Mouse (Mus musculus) limb, embryonic 13.5 days (tissue): ENCODE results near the gene Plekha3. TPM values are rescaled to one million over a fixed set of nuclear protein-coding genes. Genes with fewer than 3 reads are reported as not detected.

Experiments
- ATAC-seq: fragments of 200-750 bp; cut with Nextera tagmentation; 2 replicates; pipeline ENCODE4 v1.8.0; 2017; ENCODE audit warnings: low read depth, moderate number of reproducible peaks, moderate TSS enrichment; ENCODE audit not compliant: low FRiP score
- H3K27ac ChIP-seq: fragments of 300-500 bp; sonication (generic); 2 replicates; pipeline ENCODE4 v1.5.1; 2015; ENCODE audit warnings: inconsistent platforms, mild to moderate bottlenecking, moderate library complexity
- H3K27me3 ChIP-seq: fragments of 300-500 bp; sonication (generic); 2 replicates; pipeline ENCODE4 v1.6.1; 2015; ENCODE audit warnings: mild to moderate bottlenecking, inconsistent platforms
- H3K36me3 ChIP-seq: fragments of 300-500 bp; sonication (generic); 2 replicates; pipeline ENCODE4 v1.6.1; 2015; ENCODE audit warnings: inconsistent platforms, mild to moderate bottlenecking, moderate library complexity
- H3K4me1 ChIP-seq: fragments of 300-500 bp; sonication (generic); 2 replicates; pipeline ENCODE4 v1.6.1; 2015; ENCODE audit warnings: inconsistent platforms
- H3K4me2 ChIP-seq: fragments of 300-500 bp; sonication (generic); replicated peaks from 2 replicates; pipeline ENCODE4 v1.6.1; 2015; ENCODE audit warnings: inconsistent platforms, mild to moderate bottlenecking, moderate library complexity
- H3K4me3 ChIP-seq: fragments of 300-500 bp; sonication (generic); 2 replicates; pipeline ENCODE4 v1.5.1; 2015; ENCODE audit warnings: moderate library complexity, mild to moderate bottlenecking, inconsistent platforms
- H3K9ac ChIP-seq: fragments of 300-500 bp; sonication (generic); 2 replicates; pipeline ENCODE4 v1.6.1; 2015; ENCODE audit warnings: mild to moderate bottlenecking, inconsistent platforms
- H3K9me3 ChIP-seq: fragments of 300-500 bp; sonication (generic); 2 replicates; pipeline ENCODE4 v1.6.1; 2016; ENCODE audit warnings: inconsistent platforms
- WGBS: fragments of 180-500 bp; shearing (Covaris S2); methylation state at CpG from one replicate; pipeline ENCODE4 v1.1.7; 2015; 5-methylcytosine and 5-hydroxymethylcytosine counted together
- polyA plus RNA-seq: library from polyadenylated mRNA; unstranded; fragments of >200 nt; fragmentation: Nextera tagmentation; extraction: Ambion mirVana; gene quantifications from 2 replicates; pipeline ENCODE4 v1.2.1, GENCODE M21; 2015

The Plekha3 gene
- polyA plus RNA-seq: 9.6 and 11.7 TPM in 2 replicates

DNA sequence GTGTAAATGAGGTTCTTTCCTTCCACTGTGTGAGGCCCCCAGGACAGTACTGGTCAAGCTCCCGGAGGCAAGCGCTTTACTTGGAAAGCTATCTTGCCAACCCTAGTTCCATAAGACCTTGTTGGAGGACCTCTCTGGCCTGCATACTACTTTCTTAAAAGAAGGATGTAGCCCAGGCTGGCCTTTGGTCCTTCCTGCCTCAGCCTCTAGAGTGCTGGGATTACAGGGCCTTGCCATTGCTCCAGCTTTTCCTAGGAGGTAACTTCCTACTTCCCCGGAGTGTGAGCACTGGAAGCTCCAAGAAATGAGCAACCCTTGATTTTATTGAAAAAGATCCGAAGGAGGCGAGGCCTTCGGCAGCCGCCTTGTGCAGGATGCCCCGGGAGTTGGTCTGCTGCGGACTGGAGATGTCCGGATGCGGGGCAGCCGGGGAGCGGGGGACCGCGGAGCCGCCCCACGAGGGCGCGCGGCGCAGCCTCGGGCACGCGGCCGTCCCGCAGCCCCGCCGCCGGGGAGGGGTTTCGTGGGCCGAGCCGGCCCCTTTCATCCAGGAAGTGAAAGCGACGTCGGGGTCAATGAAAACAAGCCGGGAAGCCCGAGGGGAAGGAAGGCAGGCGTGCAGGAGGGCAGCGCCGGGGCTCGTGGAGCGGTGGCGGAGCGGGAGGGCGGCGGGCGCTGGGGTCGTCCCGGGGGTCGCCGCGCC, at the start of gene Plekha3:
Gene Plekha3, plus strand, starts transcription at position 557 of the 703 bp plus-strand sequence.
- Histone ChIP-seq H3K9me3 (no peaks in the 10 kb centered on the region), H3K4me3 (peak within 1 kb of the TSS; percentile 94), H3K9ac (peak within 1 kb of the TSS; percentile 89), H3K27me3 (no peaks in the 10 kb centered on the region), H3K4me2 (peak within 1 kb of the TSS; percentile 72), H3K27ac (peak within 1 kb of the TSS; percentile 87), H3K4me1 (peaks cover 32% of the 10 kb centered on the region), H3K36me3 (peaks cover 10% of the 10 kb centered on the region; the same call in 1 of the 2 replicates)
- WGBS: 6% methylated on average over 38 of the region's 52 CpGs
- peak; percentile 79 for ATAC-seq

DNA sequence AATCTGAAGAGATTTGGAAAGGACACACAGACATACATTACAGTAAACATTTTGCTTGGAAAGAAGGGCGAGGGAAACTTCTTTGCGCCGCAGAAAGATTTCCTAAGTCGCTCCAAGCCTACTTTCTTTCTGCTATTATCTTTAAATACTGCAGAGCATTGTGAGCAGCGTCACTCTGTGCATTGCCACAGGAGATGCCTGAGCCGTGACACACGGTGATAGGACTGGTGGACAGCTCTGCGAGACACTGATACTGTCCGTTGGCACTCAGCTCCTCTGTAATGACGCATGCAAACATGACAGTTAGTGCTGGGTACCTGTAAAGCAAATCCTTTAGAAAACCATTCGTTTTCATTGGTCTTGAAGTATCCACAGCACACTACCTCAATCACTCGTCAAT, 44.8 kb upstream of the Plekha3 start:
- Histone ChIP-seq H3K27me3 (no peaks in the 10 kb centered on the region), H3K4me1 (no peaks in the 10 kb centered on the region), H3K36me3 (peaks cover 94% of the 10 kb centered on the region), H3K4me3 (no peak overlapping the region), H3K27ac (no peak overlapping the region), H3K4me2 (no peak overlapping the region), H3K9me3 (peaks cover 12% of the 10 kb centered on the region; the same call in 1 of the 2 replicates), H3K9ac (no peak overlapping the region)
- WGBS: 96% methylated on average over 12 of the region's 12 CpGs
- no peak for ATAC-seq

DNA sequence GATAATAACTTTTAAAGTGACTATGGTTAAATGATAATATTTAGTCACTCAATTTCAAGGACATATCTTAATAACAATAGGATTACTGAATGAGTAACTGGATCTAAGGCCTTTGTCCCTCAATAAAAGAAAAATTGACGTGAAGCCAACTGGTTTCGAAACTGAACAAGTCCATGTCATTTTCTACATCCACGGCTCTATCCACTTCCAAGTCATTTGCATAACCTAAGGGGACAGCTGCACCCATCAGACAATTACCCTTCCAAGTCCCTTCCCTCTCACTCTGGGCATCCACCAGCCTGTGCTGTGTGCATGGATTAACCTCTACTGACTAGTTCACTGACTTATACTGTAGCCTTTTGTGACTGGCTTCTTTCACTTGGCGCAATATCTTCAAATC, 43.5 kb upstream of the Plekha3 start:
- H3K27ac ChIP-seq: no peak overlapping the region
- no peaks in the 10 kb centered on the region for H3K4me1 ChIP-seq
- H3K27me3 ChIP-seq: no peaks in the 10 kb centered on the region
- H3K4me2 ChIP-seq: no peak overlapping the region
- H3K4me3 ChIP-seq: no peak overlapping the region
- 92% methylated on average over 4 of the region's 4 CpGs for WGBS
- H3K36me3 ChIP-seq: peaks cover 94% of the 10 kb centered on the region
- no peak for ATAC-seq
- H3K9me3 ChIP-seq: peaks cover 2% of the 10 kb centered on the region; the same call in 1 of the 2 replicates
- no peak overlapping the region for H3K9ac ChIP-seq

DNA sequence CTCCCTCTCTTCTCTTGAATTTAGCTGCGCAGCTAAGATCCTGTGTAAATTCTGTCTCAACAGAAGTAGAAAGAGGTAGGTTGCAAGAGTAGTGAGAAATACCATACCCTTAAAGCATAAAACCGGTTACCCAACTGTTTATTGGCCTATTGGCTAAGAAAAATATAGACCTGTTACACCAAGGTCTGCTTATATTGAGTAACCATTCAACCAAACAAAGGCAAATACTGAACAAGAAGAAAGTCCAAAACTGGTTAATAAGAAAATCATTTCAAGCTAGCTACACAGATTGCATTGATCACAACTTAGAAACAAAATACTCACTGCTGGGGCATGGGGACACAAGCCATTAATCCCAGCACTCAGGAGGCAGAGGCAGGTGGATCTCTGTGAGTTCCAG, 35.4 kb upstream of the Plekha3 start:
- H3K36me3 ChIP-seq: peaks cover 80% of the 10 kb centered on the region
- no peak overlapping the region for H3K27ac ChIP-seq
- H3K4me2 ChIP-seq: no peak overlapping the region
- WGBS: 97% methylated on average over 2 of the region's 2 CpGs
- no peak overlapping the region for H3K4me3 ChIP-seq
- no peaks in the 10 kb centered on the region for H3K27me3 ChIP-seq
- no peak overlapping the region for H3K9ac ChIP-seq
- no peak for ATAC-seq
- no peaks in the 10 kb centered on the region for H3K4me1 ChIP-seq
- no peaks in the 10 kb centered on the region for H3K9me3 ChIP-seq

DNA sequence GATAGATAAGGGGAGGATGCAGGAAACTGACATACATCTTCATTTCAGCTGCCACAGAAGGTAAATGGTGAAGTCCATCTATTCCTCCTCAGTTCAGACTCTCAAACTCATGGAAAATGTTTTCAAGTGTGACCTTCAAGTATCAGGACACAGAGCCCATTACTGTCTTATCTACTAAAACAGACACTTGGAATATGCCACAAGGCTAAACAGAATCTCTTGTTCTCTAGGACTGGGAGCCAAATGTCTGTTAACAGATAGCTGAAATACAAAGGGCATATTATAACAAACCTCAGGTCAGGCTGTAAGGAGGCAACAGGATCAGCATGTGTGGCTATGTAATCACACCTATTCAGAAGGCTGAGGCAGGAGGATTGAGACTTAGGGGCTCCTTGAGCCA, 31.3 kb upstream of the Plekha3 start:
- Histone ChIP-seq H3K27ac (no peak overlapping the region), H3K4me3 (no peak overlapping the region), H3K4me2 (no peak overlapping the region), H3K9me3 (no peaks in the 10 kb centered on the region), H3K9ac (no peak overlapping the region), H3K36me3 (peaks cover 49% of the 10 kb centered on the region), H3K27me3 (no peaks in the 10 kb centered on the region), H3K4me1 (peaks cover 14% of the 10 kb centered on the region)
- ATAC-seq: no peak

DNA sequence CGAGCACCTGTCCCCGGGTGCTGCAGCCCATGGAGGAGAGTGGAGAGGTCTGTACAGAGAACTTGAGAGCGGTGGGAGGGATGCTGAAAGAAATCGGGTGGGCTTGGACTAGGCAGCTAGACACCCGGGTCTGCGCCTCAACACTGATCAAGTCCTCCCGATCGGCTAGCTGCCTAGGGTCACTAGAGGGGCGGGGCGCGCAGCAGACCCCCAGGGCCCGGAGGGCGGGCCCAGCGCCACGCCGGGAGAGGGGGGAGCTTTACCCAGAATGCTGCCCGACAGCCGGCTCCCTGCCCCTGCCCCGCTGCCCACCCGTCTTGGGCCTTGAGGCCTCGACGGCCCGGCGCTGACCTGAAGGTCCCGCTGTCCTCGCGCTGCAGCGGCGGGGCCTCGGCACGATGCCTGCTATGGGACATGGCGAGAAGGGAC, 27.6 kb upstream of the Plekha3 start:
- peak; percentile 52 for ATAC-seq
- no peaks in the 10 kb centered on the region for H3K27me3 ChIP-seq

DNA sequence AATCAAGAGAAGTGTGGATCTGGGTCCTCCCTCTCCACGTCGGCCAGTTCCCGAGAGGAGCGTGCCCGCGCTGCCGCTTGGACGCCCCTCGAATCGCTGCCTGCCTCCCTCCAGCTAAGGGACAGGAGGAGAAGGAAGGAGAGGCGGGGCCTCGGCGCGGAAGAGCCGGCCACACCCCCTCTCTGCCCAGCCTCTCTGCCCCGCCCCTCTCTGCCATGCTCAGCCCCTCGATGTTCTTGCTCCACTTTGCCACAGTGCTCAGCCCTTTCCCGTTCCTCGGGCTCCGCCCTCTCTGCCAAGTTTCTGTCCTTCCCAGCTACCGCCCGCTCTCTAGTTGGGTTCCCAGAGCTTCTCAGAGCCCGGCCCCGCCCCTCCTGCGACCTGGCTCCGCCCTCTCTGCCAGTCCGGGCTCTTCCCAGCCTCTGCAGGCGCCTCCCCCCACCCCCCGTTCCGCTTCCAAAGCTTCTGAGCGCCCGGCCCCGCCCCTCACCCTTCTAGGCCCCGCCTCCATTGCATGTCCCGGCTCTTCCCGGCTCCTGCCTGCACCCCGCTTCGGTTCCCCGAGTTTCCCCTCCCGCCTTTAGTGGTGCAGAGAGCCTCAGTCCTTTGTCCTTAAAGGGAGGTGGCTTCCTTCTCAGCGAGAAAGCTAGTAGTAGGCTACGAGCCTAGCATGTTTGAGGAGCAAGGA, 27.1 kb upstream of the Plekha3 start, which contains the start of the genes Prkra and Pjvk:
Gene Prkra, minus strand, starts transcription at position 133 of the 688 bp plus-strand sequence.
Gene Pjvk, plus strand, starts transcription at position 594 of the 688 bp plus-strand sequence.
- peak; percentile 98 for ATAC-seq
- Histone ChIP-seq H3K4me3 (peak within 1 kb of the TSS; percentile 65), H3K4me1 (peaks cover 15% of the 10 kb centered on the region), H3K4me2 (peak within 1 kb of the TSS; percentile 80), H3K27me3 (no peaks in the 10 kb centered on the region), H3K9me3 (no peaks in the 10 kb centered on the region), H3K27ac (peak within 1 kb of the TSS; percentile 75), H3K36me3 (peaks cover 12% of the 10 kb centered on the region), H3K9ac (peak within 1 kb of the TSS; percentile 75)
- under 1% methylated on average over 40 of the region's 42 CpGs for WGBS

More for the DNA sequence above, 27.6 kb upstream of the Plekha3 start:
- Histone ChIP-seq H3K4me1 (peaks cover 15% of the 10 kb centered on the region), H3K9me3 (no peaks in the 10 kb centered on the region), H3K27ac (peak overlapping the region; percentile 75), H3K36me3 (peaks cover 17% of the 10 kb centered on the region), H3K4me3 (peak overlapping the region; percentile 65), H3K9ac (peak overlapping the region; percentile 75), H3K4me2 (peak overlapping the region; percentile 80)
- WGBS: under 1% methylated on average over 32 of the region's 32 CpGs

DNA sequence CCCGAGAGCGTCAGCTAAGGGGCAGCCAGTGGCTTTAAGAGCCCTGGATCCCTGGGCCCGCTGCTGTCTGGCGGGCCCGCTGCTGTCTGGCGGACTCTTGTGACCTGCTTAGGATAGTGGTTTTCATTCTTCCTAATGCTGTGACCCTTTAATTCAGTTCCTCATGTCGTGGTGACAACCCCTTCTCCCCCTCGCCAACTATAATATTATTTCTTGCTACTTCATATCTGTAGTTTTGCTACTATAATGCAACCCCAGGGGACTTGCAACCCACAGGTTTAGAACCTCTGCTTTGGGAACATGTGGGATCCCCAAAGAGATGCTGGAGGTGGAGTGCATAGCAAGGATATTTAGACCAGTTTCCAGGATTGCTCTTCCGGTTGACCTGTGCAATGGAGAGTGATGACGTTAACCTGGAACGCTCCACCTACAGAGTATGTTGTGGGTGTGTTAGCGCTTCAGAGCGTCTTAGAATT, 26.4 kb upstream of the Plekha3 start:
- Histone ChIP-seq H3K27ac (peak overlapping the region; percentile 75), H3K4me2 (peak overlapping the region; percentile 80), H3K36me3 (peaks cover 7% of the 10 kb centered on the region), H3K4me1 (peaks cover 15% of the 10 kb centered on the region), H3K4me3 (peak overlapping the region; percentile 65), H3K9me3 (no peaks in the 10 kb centered on the region), H3K27me3 (no peaks in the 10 kb centered on the region), H3K9ac (peak overlapping the region; percentile 63)
- peak; percentile 35; the same call in 1 of the 2 replicates for ATAC-seq
- WGBS: 32% methylated on average over 13 of the region's 13 CpGs

DNA sequence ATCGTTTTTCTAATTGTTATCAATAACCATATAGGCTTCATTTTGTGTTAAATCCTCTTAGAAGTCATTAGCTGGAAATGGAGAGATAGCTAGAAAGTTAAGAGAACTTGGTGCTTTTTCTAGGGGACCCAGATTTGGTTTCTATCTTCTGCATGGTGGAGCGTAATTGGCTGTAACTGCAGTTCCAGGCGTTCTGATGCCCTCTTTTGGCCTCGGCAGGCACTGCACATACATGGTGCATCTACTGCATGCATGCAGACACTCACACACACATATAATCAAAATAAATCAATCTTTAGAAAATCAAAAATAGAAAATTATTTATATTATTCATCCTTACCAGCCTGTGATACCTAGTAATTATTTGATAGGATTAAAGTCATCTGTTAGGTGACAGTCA, 22.0 kb upstream of the Plekha3 start:
- Histone ChIP-seq H3K9me3 (no peaks in the 10 kb centered on the region), H3K4me1 (peaks cover 6% of the 10 kb centered on the region), H3K27ac (no peak overlapping the region), H3K9ac (no peak overlapping the region), H3K4me3 (no peak overlapping the region), H3K4me2 (no peak overlapping the region), H3K36me3 (no peaks in the 10 kb centered on the region), H3K27me3 (no peaks in the 10 kb centered on the region)
- ATAC-seq: no peak
- 92% methylated on average over 4 of the region's 4 CpGs for WGBS

DNA sequence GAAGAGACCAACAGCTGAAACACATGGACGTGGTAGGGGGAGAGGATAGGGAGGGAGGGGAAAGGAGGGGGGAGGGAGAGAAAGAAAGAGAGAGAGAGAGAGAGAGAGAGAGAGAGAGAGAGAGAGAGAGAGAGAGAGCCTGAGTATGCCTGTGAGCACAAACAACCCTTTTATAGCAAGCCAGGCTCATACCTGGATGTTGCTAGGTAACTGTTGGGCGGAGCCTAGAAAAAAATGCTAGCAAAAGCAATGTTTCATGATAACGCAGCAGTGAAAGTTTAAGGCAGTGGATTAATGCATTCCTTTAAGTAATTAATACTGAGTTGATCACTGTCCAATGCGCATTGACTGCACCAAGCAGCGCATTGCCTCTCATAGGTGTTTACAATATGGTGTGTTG, 20.4 kb upstream of the Plekha3 start:
- Histone ChIP-seq H3K36me3 (no peaks in the 10 kb centered on the region), H3K27ac (no peak overlapping the region), H3K9me3 (no peaks in the 10 kb centered on the region), H3K27me3 (no peaks in the 10 kb centered on the region), H3K4me2 (no peak overlapping the region), H3K9ac (no peak overlapping the region), H3K4me3 (no peak overlapping the region), H3K4me1 (peaks cover 10% of the 10 kb centered on the region)
- no peak for ATAC-seq
- WGBS: 82% methylated on average over 5 of the region's 5 CpGs

DNA sequence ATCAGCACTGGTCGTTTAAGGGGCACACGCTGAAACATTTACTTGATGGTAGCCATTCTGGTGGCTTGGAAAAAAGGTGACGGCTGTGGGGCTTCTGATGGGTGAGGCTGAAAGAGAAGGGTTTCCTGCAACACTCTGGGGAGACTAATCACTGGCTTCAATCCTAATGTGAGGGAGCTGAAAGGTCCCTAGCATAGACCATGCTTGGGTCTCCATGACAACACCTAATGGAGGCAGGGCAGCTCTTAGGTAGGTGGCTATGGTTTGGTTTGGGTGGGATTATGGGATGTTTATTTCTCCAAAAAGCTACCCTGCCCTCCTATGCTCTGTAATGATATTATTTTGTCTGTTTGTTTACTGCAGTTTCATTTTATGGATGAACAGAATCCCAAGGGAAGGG, 19.6 kb upstream of the Plekha3 start:
- Histone ChIP-seq H3K27me3 (no peaks in the 10 kb centered on the region), H3K4me3 (no peak overlapping the region), H3K4me1 (peaks cover 10% of the 10 kb centered on the region), H3K9me3 (no peaks in the 10 kb centered on the region), H3K4me2 (no peak overlapping the region), H3K9ac (no peak overlapping the region), H3K36me3 (no peaks in the 10 kb centered on the region), H3K27ac (no peak overlapping the region)
- WGBS: 74% methylated on average over 3 of the region's 3 CpGs
- ATAC-seq: no peak

DNA sequence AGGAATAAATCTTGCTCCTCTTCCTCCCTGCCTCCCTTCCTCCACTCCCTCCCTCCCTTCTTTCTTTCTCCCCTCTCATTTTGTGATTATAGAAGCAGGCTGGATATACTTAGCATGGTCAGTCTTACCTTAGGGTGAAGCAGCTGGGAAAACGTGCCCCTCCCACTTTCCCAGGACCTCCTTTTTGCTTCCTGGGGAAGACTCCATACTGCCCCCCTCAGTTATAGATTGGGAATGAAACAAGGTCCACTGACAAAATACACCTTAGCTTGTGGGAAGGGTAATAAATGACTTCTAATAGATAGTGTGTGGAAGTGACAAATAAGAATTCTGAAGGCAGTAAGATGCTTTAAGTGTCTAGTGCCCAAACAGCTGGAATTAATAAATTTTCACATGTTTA, 19.1 kb upstream of the Plekha3 start:
- H3K4me2 ChIP-seq: no peak overlapping the region
- no peak overlapping the region for H3K4me3 ChIP-seq
- H3K36me3 ChIP-seq: no peaks in the 10 kb centered on the region
- H3K27ac ChIP-seq: no peak overlapping the region
- H3K9ac ChIP-seq: no peak overlapping the region
- no peaks in the 10 kb centered on the region for H3K9me3 ChIP-seq
- no peaks in the 10 kb centered on the region for H3K27me3 ChIP-seq
- no peak for ATAC-seq
- peaks cover 10% of the 10 kb centered on the region for H3K4me1 ChIP-seq
- 21% methylated on average over 1 of the region's 1 CpGs for WGBS
